Mouse (Mus musculus) kidney, postnatal 36 days (tissue): Measurements from ENCODE around the gene Gzf1.

Source experiments
- DNase-seq, 2 experiments: peaks; one replicate each; pipeline ENCODE4 v3.0.0; 2021 to 2022; ENCODE audit warnings: mixed read lengths in 2 of 2

Gene Gzf1

DNA sequence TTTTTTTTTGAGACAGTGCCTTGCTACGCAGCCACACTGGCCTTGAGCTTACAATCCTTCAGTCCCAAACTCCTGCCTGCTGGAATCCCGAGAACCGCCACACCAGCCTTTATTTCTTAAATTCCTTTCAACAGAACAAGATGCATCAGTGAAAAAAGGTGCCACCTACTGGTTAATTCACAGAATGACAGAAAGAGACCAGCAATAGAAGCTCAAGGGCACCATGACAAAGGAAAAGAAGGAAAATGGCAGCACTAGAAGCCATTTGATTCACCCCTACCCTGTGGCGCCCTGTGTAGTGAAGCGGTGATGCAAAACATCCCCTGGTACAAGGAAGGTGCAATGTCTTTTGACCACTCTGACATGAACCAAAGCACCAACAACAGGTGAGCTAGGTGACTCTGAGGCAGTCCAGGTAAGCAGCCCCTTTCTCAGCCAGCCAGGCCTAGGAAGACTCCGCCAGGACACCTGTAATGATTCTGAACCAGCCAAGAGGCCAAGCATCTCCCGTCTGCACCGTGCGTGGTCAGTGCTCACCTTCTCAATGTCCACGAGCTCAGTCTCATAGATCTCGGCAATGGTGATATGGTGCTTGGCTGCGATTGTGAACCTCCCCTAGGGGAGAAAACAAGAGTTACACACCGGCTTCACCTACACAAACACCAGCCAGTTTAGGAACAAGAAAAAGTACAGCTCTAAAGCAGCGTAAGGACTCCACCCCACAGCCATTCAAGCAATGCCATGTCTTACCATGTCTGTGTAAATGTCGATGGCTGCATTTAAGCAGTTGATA, 25.8 kb downstream of the Gzf1 start:
- peak in 1 of 2 experiments; percentile 55 for DNase-seq

DNA sequence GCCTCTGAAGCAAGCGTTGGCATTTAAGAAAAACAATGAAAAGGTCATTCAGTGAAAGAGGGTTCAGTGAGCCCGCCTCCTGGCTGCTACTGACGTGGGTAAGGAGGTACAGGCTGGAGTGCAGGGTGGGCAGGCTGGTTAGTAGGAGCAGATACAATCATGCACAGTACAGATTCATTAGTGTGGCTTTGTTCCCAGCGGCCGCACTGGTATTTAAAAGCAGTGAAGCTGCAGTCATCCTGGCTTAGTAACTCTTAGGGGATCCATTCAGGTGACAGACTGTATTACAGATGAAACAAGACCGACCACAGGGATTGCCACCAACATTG, 26.3 kb downstream of the Gzf1 start:
- DNase-seq: no peak

DNA sequence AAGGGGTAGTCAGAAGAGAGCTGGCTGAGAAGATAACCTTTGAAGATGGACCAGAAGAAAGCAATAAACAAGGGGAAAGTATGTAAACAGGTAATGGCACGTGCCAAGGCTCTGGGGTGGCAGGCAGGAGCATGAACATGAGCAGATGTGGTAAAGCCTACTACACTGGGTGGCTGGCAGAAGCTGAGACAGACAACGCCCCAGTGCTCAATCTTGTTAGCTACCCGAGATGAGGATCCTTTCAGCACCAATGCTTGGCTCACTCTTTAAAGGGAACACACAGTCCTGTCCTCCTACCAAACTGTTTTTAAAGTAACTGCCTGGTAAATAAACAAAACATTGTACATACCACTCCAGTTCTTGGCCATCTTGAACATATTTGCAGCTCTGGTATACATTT, 31.5 kb downstream of the Gzf1 start:
- DNase-seq: no peak

DNA sequence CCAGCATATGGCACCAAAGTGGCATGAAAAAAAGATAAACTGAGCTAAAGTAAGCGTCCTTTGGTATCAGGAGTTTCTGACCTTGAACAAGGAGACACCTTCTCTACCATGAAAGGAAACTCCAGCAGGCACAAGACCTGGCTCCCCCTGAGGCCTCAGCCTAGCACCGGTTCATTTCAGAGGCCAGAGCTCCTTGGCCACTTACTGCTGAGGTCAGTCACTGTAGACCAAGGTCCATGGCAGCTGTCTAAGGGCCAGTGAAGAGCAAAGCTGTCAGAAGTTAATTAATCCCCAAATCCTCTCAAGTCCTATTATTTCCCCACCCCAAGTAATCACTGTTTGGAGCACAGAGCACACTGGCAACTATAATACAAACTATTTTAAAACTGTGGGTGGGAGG, 36.2 kb downstream of the Gzf1 start:
- peak; percentile 47 to 54 for DNase-seq

DNA sequence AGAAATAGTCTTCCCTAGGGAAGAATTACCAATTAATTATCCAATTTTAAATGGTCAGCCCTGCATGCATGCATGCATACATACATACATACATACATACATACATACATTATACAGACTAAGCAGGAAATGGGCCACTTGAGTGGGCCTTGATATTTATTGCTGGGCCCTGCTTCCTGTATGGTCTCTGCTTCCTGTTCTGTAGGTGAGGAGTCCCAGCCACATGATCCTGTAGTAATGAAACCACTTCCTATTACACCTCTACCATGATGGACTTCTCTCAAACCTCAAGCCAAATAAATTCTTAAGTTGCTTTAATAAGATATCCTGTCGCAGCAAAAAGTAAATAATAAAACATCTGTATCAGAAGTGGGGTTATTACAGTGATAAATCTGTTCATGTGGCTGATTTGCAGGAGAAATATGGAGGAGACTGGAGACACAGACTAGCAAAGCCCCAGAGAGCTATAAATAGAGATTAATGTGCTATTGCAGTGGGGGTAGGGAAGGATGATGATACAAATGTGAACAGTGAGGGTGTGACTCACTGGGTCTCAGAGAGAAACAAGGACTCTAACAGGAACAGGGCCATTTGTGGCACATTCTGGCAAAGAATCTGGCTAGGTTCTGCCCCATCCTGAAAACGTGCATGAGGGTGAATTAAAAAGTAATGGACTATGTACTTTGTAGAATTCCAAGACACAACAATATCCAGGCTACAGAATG, 38.6 kb downstream of the Gzf1 start:
- no peak for DNase-seq

DNA sequence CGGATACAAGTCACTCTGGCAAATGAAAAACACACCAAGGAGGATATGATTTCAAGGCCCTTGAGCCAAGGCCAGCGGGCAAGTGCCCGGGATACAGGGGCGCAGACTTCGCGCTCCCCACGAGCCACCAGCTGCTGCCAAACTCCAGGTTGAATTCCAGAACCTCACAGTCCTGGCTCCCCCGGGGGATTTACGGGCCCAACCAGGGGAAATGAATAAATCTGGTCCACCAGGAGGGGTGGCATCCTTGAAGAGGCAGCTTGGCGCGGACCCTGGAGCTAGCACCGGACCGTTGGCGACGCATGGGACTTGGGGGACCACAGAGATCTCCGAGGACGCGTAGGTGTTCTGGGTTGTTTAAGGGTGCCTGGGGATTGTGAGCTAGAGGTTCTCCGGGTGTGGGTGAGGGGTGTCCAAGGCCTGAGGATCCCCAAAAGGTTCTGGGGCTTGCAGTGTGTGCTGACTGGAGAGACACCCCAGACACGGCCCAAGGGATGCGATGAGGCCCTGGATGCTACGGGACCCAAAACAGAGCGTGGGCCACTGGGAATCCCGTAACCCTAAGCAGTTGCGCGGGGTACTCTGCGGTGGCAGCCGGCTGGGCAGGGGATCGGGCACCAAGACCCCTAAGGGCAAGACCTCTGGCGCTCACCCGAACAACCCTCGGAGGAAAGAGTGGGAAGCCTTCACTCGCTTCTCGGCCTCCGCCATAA, 50.9 kb downstream of the Gzf1 start:
- peak in 1 of 2 experiments; percentile 42 for DNase-seq

DNA sequence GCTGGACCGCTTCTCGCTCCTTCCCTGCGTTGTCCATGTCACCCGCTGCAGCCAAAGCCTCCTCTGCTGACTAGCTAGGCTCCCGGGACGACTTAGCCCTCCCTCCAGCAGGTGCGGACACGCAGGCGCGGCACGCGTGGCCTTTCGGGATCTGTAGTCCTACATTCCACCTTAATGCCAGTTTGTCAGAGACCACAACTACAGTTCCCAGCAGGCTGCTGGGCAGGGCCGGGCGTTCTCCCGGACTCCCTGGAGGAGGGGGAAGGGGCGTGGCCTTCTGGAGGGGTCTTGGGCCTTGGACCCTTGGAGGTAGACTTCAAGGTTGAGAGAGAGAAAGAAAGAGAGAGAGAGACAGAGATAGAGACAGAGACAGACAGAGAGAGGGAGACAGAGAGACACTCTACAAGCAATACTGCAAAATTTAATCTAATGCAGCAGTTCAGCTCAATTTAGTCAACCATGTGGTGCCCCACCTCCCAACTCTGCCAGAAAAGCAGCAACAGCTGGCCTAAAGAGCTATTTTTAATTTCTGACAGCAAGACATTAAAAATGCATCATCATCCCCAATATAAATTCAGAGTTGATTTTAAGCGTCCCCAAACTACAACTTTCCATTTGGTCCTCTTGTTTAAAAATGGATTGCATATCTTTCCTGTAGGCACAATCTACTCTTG, 51.6 kb downstream of the Gzf1 start, which contains the start of gene Napb:
Gene Napb, minus strand, starts transcription at position 141 of the 674 bp plus-strand sequence.
- DNase-seq: peak; percentile 96 to 97
